Mouse (Mus musculus) layer of hippocampus, adult 9-10 months (tissue): ENCODE measurements at regions not wholly inside any gene's neighbourhood (a gene's known extent, or its start where the extent isn't known, plus 50 kb on each side); places are given as distances from the start of the nearest gene placed in this dataset.

Source experiments
- DNase-seq: peaks from one replicate; pipeline ENCODE4 v3.0.0; 2022; ENCODE audit warnings: low spot score

- DNase-seq, result no peak
Measured at GRCm38 (mm10) chr7:124861397-124861796, 583.1 kb upstream of the Kdm8 start.

GRCm38 (mm10) chr7:124868133-124868603, 576.3 kb upstream of the Kdm8 start:
- no peak for DNase-seq

GRCm38 (mm10) chr7:124868621-124869020, 575.9 kb upstream of the Kdm8 start:
- no peak for DNase-seq

GRCm38 (mm10) chr7:124880771-124881170, 563.7 kb upstream of the Kdm8 start:
- DNase-seq, result no peak

GRCm38 (mm10) chr7:124907233-124907632, 537.2 kb upstream of the Kdm8 start:
- DNase-seq, result no peak

- DNase-seq, result no peak
Measured at GRCm38 (mm10) chr7:124907662-124908296, 536.7 kb upstream of the Kdm8 start.

- no peak for DNase-seq
Measured at GRCm38 (mm10) chr7:124914061-124914460, 530.4 kb upstream of the Kdm8 start.

GRCm38 (mm10) chr7:124914479-124914878, 530.0 kb upstream of the Kdm8 start:
- DNase-seq, result no peak

- DNase-seq, result no peak
Measured at GRCm38 (mm10) chr7:124914972-124915371, 529.5 kb upstream of the Kdm8 start.

- DNase-seq, result no peak
Measured at GRCm38 (mm10) chr7:124915637-124916036, 528.8 kb upstream of the Kdm8 start.

- DNase-seq, result no peak
Measured at GRCm38 (mm10) chr7:124917606-124918120, 526.8 kb upstream of the Kdm8 start.

GRCm38 (mm10) chr7:124922806-124923205, 521.7 kb upstream of the Kdm8 start:
- DNase-seq, result no peak

- no peak for DNase-seq
Measured at GRCm38 (mm10) chr7:124933573-124933972, 510.9 kb upstream of the Kdm8 start.

GRCm38 (mm10) chr7:124939357-124939756, 505.1 kb upstream of the Kdm8 start:
- DNase-seq, result no peak

- no peak for DNase-seq
Measured at GRCm38 (mm10) chr7:124941527-124941926, 502.9 kb upstream of the Kdm8 start.

GRCm38 (mm10) chr7:124946424-124946823, 498.1 kb upstream of the Kdm8 start:
- DNase-seq, result no peak

GRCm38 (mm10) chr7:124957329-124957728, 487.1 kb upstream of the Kdm8 start:
- DNase-seq, result no peak

GRCm38 (mm10) chr7:124974870-124975488, 469.5 kb upstream of the Kdm8 start:
- no peak for DNase-seq

GRCm38 (mm10) chr7:124989456-124989855, 455.0 kb upstream of the Kdm8 start:
- no peak for DNase-seq

- DNase-seq, result no peak
Measured at GRCm38 (mm10) chr7:124990695-124991094, 453.8 kb upstream of the Kdm8 start.

- DNase-seq, result no peak
Measured at GRCm38 (mm10) chr7:124996538-124996937, 447.9 kb upstream of the Kdm8 start.

- no peak for DNase-seq
Measured at GRCm38 (mm10) chr7:125000669-125001068, 443.8 kb upstream of the Kdm8 start.

GRCm38 (mm10) chr7:125005638-125006037, 438.8 kb upstream of the Kdm8 start:
- DNase-seq, result no peak

- no peak for DNase-seq
Measured at GRCm38 (mm10) chr7:125019259-125019658, 425.2 kb upstream of the Kdm8 start.
